Mouse (Mus musculus): ENCODE data around the gene H2afv. TPM values are rescaled to one million over a fixed set of nuclear protein-coding genes. Genes with fewer than 3 reads are reported as not detected.

H2afv gene
- polyA plus RNA-seq, 1 experiment from 2014 or later: 591 TPM

GRCm38 (mm10) chr11:6392857-6393256 lies 51.4 kb downstream of the H2afv start:
- 92% methylated on average over 6 of the region's 6 CpGs for WGBS
- Histone ChIP-seq H3K4me2 (replicated peaks) (no peak overlapping the region), H3K36me3 (peaks cover 53% of the 10 kb centered on the region), H3K27ac (no peak overlapping the region), H3K27me3 (no peaks in the 10 kb centered on the region), H3K4me1 (peaks cover 39% of the 10 kb centered on the region), H3K9me3 (replicated peaks) (no peaks in the 10 kb centered on the region), H3K4me3 (no peak overlapping the region), H3K9ac (no peak overlapping the region)
- no peak for ATAC-seq (ENCODE audit: low FRiP score)

DNA sequence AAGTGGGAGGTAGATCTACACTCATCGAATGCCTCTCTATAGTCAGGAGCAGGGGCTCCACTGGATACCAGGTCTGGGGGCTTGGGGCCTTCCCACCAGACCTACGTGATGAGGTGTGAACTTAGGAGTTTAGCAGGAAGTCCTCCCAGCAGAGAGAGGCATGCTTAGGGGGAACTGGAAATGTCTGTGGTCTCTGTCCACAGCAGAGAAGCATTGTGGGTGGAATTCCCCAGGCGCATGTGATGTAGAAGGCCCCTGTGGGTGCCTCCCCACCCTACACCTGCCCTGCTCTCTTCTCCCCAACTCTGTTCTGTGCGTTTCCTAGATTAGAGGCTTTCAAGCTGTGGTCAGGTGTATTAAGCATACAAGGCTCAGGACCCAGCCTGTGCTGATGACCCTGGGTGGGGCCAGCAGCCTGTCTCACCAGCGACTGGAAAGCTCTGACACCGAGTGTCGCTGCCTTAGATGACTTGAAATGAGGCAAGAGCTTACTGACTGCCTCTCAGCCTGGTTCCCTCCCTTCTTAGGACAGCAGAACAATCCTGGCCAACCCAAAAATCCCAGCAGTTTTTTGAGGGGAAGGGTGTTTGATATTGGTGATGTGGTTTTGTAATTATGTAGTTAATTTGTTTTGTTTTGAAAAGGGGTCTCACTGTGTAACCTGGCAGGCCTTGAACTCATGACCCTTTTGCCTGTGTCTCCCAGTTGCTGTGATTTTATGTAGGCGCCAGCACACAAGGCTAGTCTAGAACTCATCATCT lies 52.5 kb downstream of the H2afv start:
- no peak for ATAC-seq (ENCODE audit: low FRiP score)
- Histone ChIP-seq H3K4me1 (peaks cover 39% of the 10 kb centered on the region), H3K9ac (peak overlapping the region; percentile 38; the same call in 1 of the 2 replicates), H3K27ac (no peak overlapping the region), H3K27me3 (no peaks in the 10 kb centered on the region), H3K9me3 (replicated peaks) (no peaks in the 10 kb centered on the region), H3K36me3 (peaks cover 41% of the 10 kb centered on the region), H3K4me2 (replicated peaks) (0 out of 2 replicates have a peak overlapping the region, but pooled peaks have one; percentile 11), H3K4me3 (0 out of 2 replicates have a peak overlapping the region, but pooled peaks have one; percentile 4)
- WGBS: 90% methylated on average over 8 of the region's 8 CpGs

DNA sequence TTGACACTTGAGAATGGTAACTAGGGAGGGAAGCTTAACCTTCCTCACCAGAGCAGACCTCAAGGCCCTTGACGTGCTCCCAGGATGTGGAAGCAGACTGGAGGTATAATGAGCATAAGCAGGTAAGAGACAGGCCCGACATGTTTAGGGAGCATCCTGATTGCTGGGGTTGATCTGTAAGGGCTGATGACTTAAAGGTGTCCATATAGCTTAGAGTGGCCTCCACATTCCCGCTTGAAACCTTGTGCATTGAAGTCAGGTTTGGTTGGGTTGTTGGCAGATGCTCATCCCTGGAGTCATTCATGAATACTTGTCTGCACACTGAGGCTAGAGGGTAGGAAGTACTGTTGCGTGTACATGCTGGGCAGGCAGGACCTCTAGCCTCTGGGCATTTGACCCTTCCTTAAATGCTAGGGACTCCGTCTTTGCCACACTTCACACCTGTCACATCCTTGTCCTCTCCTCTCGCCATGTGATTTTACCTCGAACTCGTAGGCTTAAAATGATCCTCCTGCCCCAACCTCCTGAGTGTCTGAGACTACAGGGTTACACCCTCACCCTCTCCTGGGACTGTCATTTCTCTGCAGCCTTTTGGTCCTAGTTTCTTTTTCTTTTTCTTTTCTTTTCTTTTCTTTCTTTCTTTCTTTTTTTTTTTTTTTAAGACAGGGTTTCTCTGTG lies 53.7 kb downstream of the H2afv start:
- Histone ChIP-seq H3K9me3 (replicated peaks) (no peaks in the 10 kb centered on the region), H3K9ac (peak overlapping the region; percentile 96), H3K27me3 (no peaks in the 10 kb centered on the region), H3K4me3 (peak overlapping the region; percentile 93), H3K36me3 (peaks cover 29% of the 10 kb centered on the region), H3K4me1 (peaks cover 37% of the 10 kb centered on the region), H3K4me2 (replicated peaks) (peak overlapping the region; percentile 73), H3K27ac (no peak overlapping the region)
- ATAC-seq (ENCODE audit: low FRiP score): no peak
- 79% methylated on average over 8 of the region's 8 CpGs for WGBS

DNA sequence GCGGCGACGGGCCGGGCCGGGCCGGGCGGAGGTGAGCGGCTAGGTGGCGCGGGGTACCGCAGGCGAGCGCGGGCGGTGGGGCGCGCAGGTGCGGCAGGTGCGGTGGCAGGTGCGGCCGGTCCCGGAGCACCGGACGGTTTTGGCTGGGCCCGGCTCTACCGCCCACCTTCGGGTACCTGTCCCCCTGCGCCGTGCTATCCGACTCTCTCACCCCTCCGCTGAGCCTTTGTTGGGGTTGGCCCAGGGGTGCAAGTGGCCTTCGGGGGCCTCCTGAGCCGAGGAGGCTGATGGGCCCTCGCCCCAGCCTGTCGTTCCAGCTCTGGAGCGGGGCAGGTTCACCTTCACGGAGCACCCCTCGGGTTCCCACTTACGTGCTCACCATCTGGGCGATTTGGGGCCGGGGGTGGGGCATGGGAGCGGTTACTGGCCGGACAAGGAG lies 54.7 kb downstream of the H2afv start:
- H3K9me3 ChIP-seq (replicated peaks): no peaks in the 10 kb centered on the region
- no peaks in the 10 kb centered on the region for H3K27me3 ChIP-seq
- H3K4me2 ChIP-seq (replicated peaks): peak overlapping the region; percentile 73
- peaks cover 29% of the 10 kb centered on the region for H3K4me1 ChIP-seq
- ATAC-seq (ENCODE audit: low FRiP score): peak; percentile 59
- H3K36me3 ChIP-seq: peaks cover 19% of the 10 kb centered on the region
- H3K4me3 ChIP-seq: peak overlapping the region; percentile 93
- H3K27ac ChIP-seq: peak overlapping the region; percentile 97; the same call in 1 of the 2 replicates
- peak overlapping the region; percentile 96 for H3K9ac ChIP-seq
- 1% methylated on average over 24 of the region's 43 CpGs for WGBS

- H3K9ac ChIP-seq: peak within 1 kb of the TSS; percentile 96
- ATAC-seq (ENCODE audit: low FRiP score): peak; percentile 99
- H3K4me1 ChIP-seq: peaks cover 26% of the 10 kb centered on the region
- H3K36me3 ChIP-seq: peaks cover 13% of the 10 kb centered on the region
- H3K9me3 ChIP-seq (replicated peaks): no peaks in the 10 kb centered on the region
- H3K27ac ChIP-seq: peak within 1 kb of the TSS; percentile 97
- peak within 1 kb of the TSS; percentile 73 for H3K4me2 ChIP-seq (replicated peaks)
- WGBS: 8% methylated on average over 51 of the region's 60 CpGs
- no peaks in the 10 kb centered on the region for H3K27me3 ChIP-seq
- H3K4me3 ChIP-seq: peak within 1 kb of the TSS; percentile 93
Measured at GRCm38 (mm10) chr11:6388726-6389413, 55.4 kb downstream of the H2afv start, which contains the start of gene Zmiz2. Gene Zmiz2, plus strand, starts transcription at chr11:6389074.

DNA sequence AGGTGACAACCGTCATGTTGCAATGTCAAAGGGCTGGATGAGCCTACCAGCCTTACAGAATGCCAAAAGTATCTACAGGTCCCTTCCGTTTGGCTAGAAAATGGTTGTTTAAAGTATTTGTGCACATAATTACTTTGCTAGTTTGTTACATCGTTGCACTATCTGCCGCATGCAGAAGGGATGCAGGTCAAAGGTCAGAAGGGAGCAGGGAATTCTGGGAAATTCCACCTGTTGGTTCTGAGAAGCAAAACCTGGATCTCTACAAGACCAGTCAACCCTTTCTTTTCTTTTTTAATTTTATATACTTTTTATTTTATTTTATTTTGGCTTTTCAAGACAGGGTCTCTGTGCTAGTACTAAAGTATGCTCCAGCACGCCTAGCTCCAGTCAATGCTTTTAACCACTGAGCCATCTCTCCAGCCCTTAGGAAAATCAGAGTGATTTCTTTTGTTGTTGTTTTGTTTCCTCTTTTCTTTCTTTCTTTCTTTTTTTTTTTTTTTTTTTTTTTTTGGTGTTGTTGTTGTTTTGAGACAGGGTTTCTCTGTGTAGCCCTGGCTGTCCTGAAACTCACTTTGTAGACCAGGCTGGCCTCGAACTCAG lies 56.0 kb downstream of the H2afv start:
- Histone ChIP-seq H3K4me1 (peaks cover 22% of the 10 kb centered on the region), H3K27ac (peak overlapping the region; percentile 97), H3K4me2 (replicated peaks) (peak overlapping the region; percentile 42; the same call in 1 of the 2 replicates), H3K36me3 (peaks cover 12% of the 10 kb centered on the region; the same call in 1 of the 2 replicates), H3K4me3 (no peak overlapping the region), H3K9ac (no peak overlapping the region), H3K9me3 (replicated peaks) (no peaks in the 10 kb centered on the region), H3K27me3 (no peaks in the 10 kb centered on the region)
- no peak for ATAC-seq (ENCODE audit: low FRiP score)
- 95% methylated on average over 6 of the region's 6 CpGs for WGBS

DNA sequence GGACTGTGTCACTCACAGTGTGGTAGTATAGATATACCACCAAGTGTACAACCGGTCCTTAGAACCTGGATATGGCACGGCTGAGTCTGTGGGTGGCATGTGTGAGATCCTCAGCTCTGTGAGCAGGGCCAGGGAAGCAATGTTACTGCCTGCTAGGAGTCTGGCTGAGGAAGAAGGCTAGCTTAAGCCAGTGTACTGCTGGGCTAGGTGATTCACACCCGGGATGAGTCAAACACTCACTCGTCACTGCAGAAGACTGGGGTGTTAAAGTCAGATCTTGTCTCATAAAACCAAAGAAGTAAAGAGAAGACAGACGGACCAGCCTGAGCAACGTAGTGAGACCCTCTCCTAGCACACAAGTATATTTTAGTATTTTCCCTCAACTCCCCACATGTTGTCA lies 63.3 kb downstream of the H2afv start:
- Histone ChIP-seq H3K27me3 (no peaks in the 10 kb centered on the region), H3K9me3 (replicated peaks) (no peaks in the 10 kb centered on the region), H3K36me3 (no peaks in the 10 kb centered on the region), H3K9ac (no peak overlapping the region), H3K4me2 (replicated peaks) (no peak overlapping the region), H3K4me1 (no peaks in the 10 kb centered on the region), H3K4me3 (no peak overlapping the region), H3K27ac (no peak overlapping the region)
- WGBS: 83% methylated on average over 6 of the region's 6 CpGs
- ATAC-seq (ENCODE audit: low FRiP score): no peak

Small RNA genes lying within 50 kb of the gene (microRNA-seq; reads per million reads assigned to microRNA genes)
- gene Gm22123 (not detected), gene Mir7651 (2.2 reads per million)

Other genes starting within 250 kb of the H2afv start
- 0.40 and 0.41 TPM in 2 replicates for gene A730071L15Rik, start 244.4 kb downstream of the H2afv start, polyA plus RNA-seq (2016; fragmentation: Nextera tagmentation; extraction: Ambion mirVana)
- 57.7 and 58.6 TPM in 2 replicates for gene Nudcd3, start 244.0 kb downstream of the H2afv start, polyA plus RNA-seq (2016; fragmentation: Nextera tagmentation; extraction: Ambion mirVana)
- 0.05 TPM in 1 of 2 replicates, not detected in the other for gene Npc1l1, start 214.3 kb downstream of the H2afv start, polyA plus RNA-seq (2016; fragmentation: Nextera tagmentation; extraction: Ambion mirVana)
- gene Ddx56, start 176.7 kb downstream of the H2afv start, polyA plus RNA-seq (2016; fragmentation: Nextera tagmentation; extraction: Ambion mirVana): 80.5 and 83.0 TPM in 2 replicates
- 140 and 144 TPM in 2 replicates for gene Tmed4, start 169.6 kb downstream of the H2afv start, polyA plus RNA-seq (2016; fragmentation: Nextera tagmentation; extraction: Ambion mirVana)
- 100 and 101 TPM in 2 replicates for gene Ogdh, start 152.8 kb downstream of the H2afv start, polyA plus RNA-seq (2016; fragmentation: Nextera tagmentation; extraction: Ambion mirVana)
- 21.5 and 22.4 TPM in 2 replicates for gene Zmiz2, start 55.4 kb downstream of the H2afv start, polyA plus RNA-seq (2016; fragmentation: Nextera tagmentation; extraction: Ambion mirVana)
- 4,150 and 4,164 TPM in 2 replicates for gene Ppia, start 29.0 kb downstream of the H2afv start, polyA plus RNA-seq (2016; fragmentation: Nextera tagmentation; extraction: Ambion mirVana)
- gene Purb, start 31.5 kb upstream of the H2afv start, polyA plus RNA-seq (2016; fragmentation: Nextera tagmentation; extraction: Ambion mirVana): 17.2 and 18.3 TPM in 2 replicates
- gene Myo1g, start 76.5 kb upstream of the H2afv start, polyA plus RNA-seq (2016; fragmentation: Nextera tagmentation; extraction: Ambion mirVana): 0.50 and 0.70 TPM in 2 replicates
- gene Ccm2, start 102.4 kb upstream of the H2afv start, polyA plus RNA-seq (2016; fragmentation: Nextera tagmentation; extraction: Ambion mirVana): 89.5 and 95.8 TPM in 2 replicates
- 85.6 and 86.3 TPM in 2 replicates for gene Nacad, start 161.6 kb upstream of the H2afv start, polyA plus RNA-seq (2016; fragmentation: Nextera tagmentation; extraction: Ambion mirVana)
- gene Tbrg4, start 181.6 kb upstream of the H2afv start, polyA plus RNA-seq (2016; fragmentation: Nextera tagmentation; extraction: Ambion mirVana): 36.5 and 37.3 TPM in 2 replicates
- not detected in 2 replicates for gene Wap, start 194.2 kb upstream of the H2afv start, polyA plus RNA-seq (2016; fragmentation: Nextera tagmentation; extraction: Ambion mirVana)
- gene Ramp3, start 214.1 kb upstream of the H2afv start, polyA plus RNA-seq (2016; fragmentation: Nextera tagmentation; extraction: Ambion mirVana): 5.7 and 9.6 TPM in 2 replicates